Comparison of ENCODE assay signal across 8 mouse cellular contexts in the genomic region with DNA sequence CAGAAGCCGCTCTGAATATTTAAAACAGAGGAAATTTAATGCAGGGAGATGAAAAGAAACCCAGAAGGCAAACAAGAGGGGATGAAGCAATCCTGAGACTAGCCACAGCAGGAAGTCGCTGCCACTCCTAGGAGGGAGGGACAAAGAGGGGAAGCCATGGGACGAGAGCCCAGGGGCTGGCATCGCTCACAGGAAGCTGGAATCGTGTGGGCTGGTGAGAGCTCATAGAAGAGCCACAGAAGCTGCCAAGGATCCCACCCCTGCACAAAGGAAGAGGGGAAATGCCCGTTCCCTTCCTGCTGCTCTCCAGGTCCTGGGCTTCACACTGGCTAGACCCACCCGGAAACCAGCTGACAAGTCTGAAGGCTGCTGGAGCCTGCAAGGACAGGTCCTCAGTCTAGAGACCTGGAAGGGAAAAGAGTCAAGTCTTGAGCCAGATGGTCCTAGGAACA.
A peak's percentile ranks its signal among the peaks of the same experiment; 100 is the strongest.
DNase-seq lines count a peak whose midpoint lies in the region; ATAC-seq lines count a peak whose summit lies in the region.

No protein-coding gene starts in this region.

- peaks cover 16% of the 10 kb centered on the region for H3K4me1 ChIP-seq in hindbrain, embryonic 12.5 days
- H3K4me1 ChIP-seq in lung, embryonic 15.5 days = peaks cover 62% of the 10 kb centered on the region

- H3K9me3 ChIP-seq in hindbrain, embryonic 12.5 days (replicated peaks) = no peaks in the 10 kb centered on the region
- no peaks in the 10 kb centered on the region for H3K9me3 ChIP-seq in lung, embryonic 15.5 days

- H3K36me3 ChIP-seq in hindbrain, embryonic 12.5 days = no peaks in the 10 kb centered on the region
- H3K36me3 ChIP-seq in lung, embryonic 15.5 days = no peaks in the 10 kb centered on the region

- peak; percentile 77 for DNase-seq in adipocyte (ENCODE audit: low spot score)
- peak; percentile 45 to 80 for DNase-seq in cerebellum, postnatal 4 days (ENCODE audit: low spot score in 2 of 2)
- DNase-seq in frontal cortex, postnatal 36 days (ENCODE audit: low spot score in 2 of 2) = peak; percentile 72 to 83
- DNase-seq in layer of hippocampus, postnatal 10 days (ENCODE audit: low spot score in 2 of 2) = peak; percentile 77 to 78
- DNase-seq in spleen, adult 12 weeks (ENCODE audit: low spot score) = no peak

- H3K9ac ChIP-seq in hindbrain, embryonic 12.5 days = no peak overlapping the region
- H3K9ac ChIP-seq in lung, embryonic 15.5 days = peak overlapping the region; percentile 1; the same call in 1 of the 2 replicates

- no peak overlapping the region for H3K4me3 ChIP-seq in hindbrain, embryonic 12.5 days
- peak overlapping the region; percentile 12; the same call in 1 of the 2 replicates for H3K4me3 ChIP-seq in lung, embryonic 15.5 days

- H3K27me3 ChIP-seq in hindbrain, embryonic 12.5 days = no peaks in the 10 kb centered on the region
- H3K27me3 ChIP-seq in lung, embryonic 15.5 days = no peaks in the 10 kb centered on the region

- 12% methylated on average over 7 of the region's 7 CpGs for WGBS in hindbrain, embryonic 12.5 days
- WGBS in lung, embryonic 15.5 days = 7% methylated on average over 7 of the region's 7 CpGs

- peak overlapping the region; percentile 12; the same call in 1 of the 2 replicates for H3K4me2 ChIP-seq in hindbrain, embryonic 12.5 days (replicated peaks)
- H3K4me2 ChIP-seq in lung, embryonic 15.5 days = peak overlapping the region; percentile 44

- H3K27ac ChIP-seq in hindbrain, embryonic 12.5 days = peak overlapping the region; percentile 71
- H3K27ac ChIP-seq in lung, embryonic 15.5 days = peak overlapping the region; percentile 96

- peak; percentile 42; the same call in 1 of the 2 replicates for ATAC-seq in hindbrain, embryonic 12.5 days (ENCODE audit: low FRiP score)
- peak; percentile 77 for ATAC-seq in lung, embryonic 15.5 days (ENCODE audit: borderline replicate concordance, extremely low read depth, low FRiP score, low TSS enrichment)
- ATAC-seq in neutrophil, adult 5-6 weeks (ENCODE audit: extremely low read depth, insufficient number of reproducible peaks, low FRiP score, poor library complexity, severe bottlenecking) = peak; percentile 54; the same call in 1 of the 2 replicates
